Mouse (Mus musculus): ENCODE results near the gene Itga9. TPM values are rescaled to one million over a fixed set of nuclear protein-coding genes. Genes with fewer than 3 reads are reported as not detected.

The Itga9 gene
- polyA plus RNA-seq, 1 experiment from 2014 or later, result 2.6 TPM

GRCm38 (mm10) chr9:118737124-118737523 lies 130.6 kb downstream of the Itga9 start:
- no peaks in the 10 kb centered on the region for H3K36me3 ChIP-seq
- ATAC-seq (ENCODE audit: low FRiP score), result no peak

GRCm38 (mm10) chr9:118737601-118738137 lies 131.2 kb downstream of the Itga9 start:
- Histone ChIP-seq H3K27ac (replicated peaks) (no peak overlapping the region), H3K4me3 (replicated peaks) (no peak overlapping the region), H3K27me3 (replicated peaks) (no peaks in the 10 kb centered on the region), H3K4me2 (no peak overlapping the region), H3K9ac (replicated peaks) (no peak overlapping the region), H3K4me1 (0 out of 2 replicates have a peak, but pooled peaks cover 4% of the 10 kb centered on the region), H3K36me3 (no peaks in the 10 kb centered on the region), H3K9me3 (replicated peaks) (no peaks in the 10 kb centered on the region)
- WGBS, result 59% methylated on average over 9 of the region's 9 CpGs
- no peak for ATAC-seq (ENCODE audit: low FRiP score)

More at GRCm38 (mm10) chr9:118737124-118737523, 130.6 kb downstream of the Itga9 start:
- Histone ChIP-seq H3K9ac (replicated peaks) (no peak overlapping the region), H3K27me3 (replicated peaks) (no peaks in the 10 kb centered on the region), H3K9me3 (replicated peaks) (no peaks in the 10 kb centered on the region), H3K4me3 (replicated peaks) (no peak overlapping the region), H3K4me1 (0 out of 2 replicates have a peak, but pooled peaks cover 4% of the 10 kb centered on the region), H3K4me2 (no peak overlapping the region), H3K27ac (replicated peaks) (no peak overlapping the region)
- 94% methylated on average over 2 of the region's 2 CpGs for WGBS

- no peak overlapping the region for H3K4me2 ChIP-seq
- H3K9ac ChIP-seq (replicated peaks), result no peak overlapping the region
- no peaks in the 10 kb centered on the region for H3K9me3 ChIP-seq (replicated peaks)
- no peaks in the 10 kb centered on the region for H3K27me3 ChIP-seq (replicated peaks)
- H3K4me1 ChIP-seq, result 0 out of 2 replicates have a peak, but pooled peaks cover 4% of the 10 kb centered on the region
- no peak overlapping the region for H3K27ac ChIP-seq (replicated peaks)
- H3K4me3 ChIP-seq (replicated peaks), result no peak overlapping the region
- H3K36me3 ChIP-seq, result no peaks in the 10 kb centered on the region
- 75% methylated on average over 5 of the region's 5 CpGs for WGBS
- ATAC-seq (ENCODE audit: low FRiP score), result no peak
These were observed 131.8 kb downstream of the Itga9 start for GRCm38 (mm10) chr9:118738311-118738710.

GRCm38 (mm10) chr9:118739071-118739470 lies 132.6 kb downstream of the Itga9 start:
- WGBS, result 91% methylated on average over 3 of the region's 3 CpGs
- no peak for ATAC-seq (ENCODE audit: low FRiP score)

GRCm38 (mm10) chr9:118739659-118740058 lies 133.2 kb downstream of the Itga9 start:
- Histone ChIP-seq H3K9me3 (replicated peaks) (no peaks in the 10 kb centered on the region), H3K4me3 (replicated peaks) (no peak overlapping the region), H3K27me3 (replicated peaks) (no peaks in the 10 kb centered on the region), H3K36me3 (no peaks in the 10 kb centered on the region), H3K4me2 (no peak overlapping the region), H3K4me1 (0 out of 2 replicates have a peak, but pooled peaks cover 4% of the 10 kb centered on the region), H3K27ac (replicated peaks) (no peak overlapping the region), H3K9ac (replicated peaks) (no peak overlapping the region)
- WGBS, result 91% methylated on average over 3 of the region's 3 CpGs
- ATAC-seq (ENCODE audit: low FRiP score), result no peak

More at GRCm38 (mm10) chr9:118739071-118739470, 132.6 kb downstream of the Itga9 start:
- Histone ChIP-seq H3K9me3 (replicated peaks) (no peaks in the 10 kb centered on the region), H3K36me3 (no peaks in the 10 kb centered on the region), H3K27ac (replicated peaks) (no peak overlapping the region), H3K4me1 (0 out of 2 replicates have a peak, but pooled peaks cover 4% of the 10 kb centered on the region), H3K27me3 (replicated peaks) (no peaks in the 10 kb centered on the region), H3K9ac (replicated peaks) (no peak overlapping the region), H3K4me2 (no peak overlapping the region), H3K4me3 (replicated peaks) (no peak overlapping the region)

- Histone ChIP-seq H3K9me3 (replicated peaks) (no peaks in the 10 kb centered on the region), H3K27ac (replicated peaks) (no peak overlapping the region), H3K4me2 (no peak overlapping the region), H3K27me3 (replicated peaks) (no peaks in the 10 kb centered on the region), H3K36me3 (no peaks in the 10 kb centered on the region), H3K9ac (replicated peaks) (no peak overlapping the region), H3K4me1 (0 out of 2 replicates have a peak, but pooled peaks cover 4% of the 10 kb centered on the region), H3K4me3 (replicated peaks) (no peak overlapping the region)
- 79% methylated on average over 9 of the region's 9 CpGs for WGBS
- no peak for ATAC-seq (ENCODE audit: low FRiP score)
These were observed 134.8 kb downstream of the Itga9 start for GRCm38 (mm10) chr9:118741268-118741667.

GRCm38 (mm10) chr9:118749335-118749949 lies 143.0 kb downstream of the Itga9 start:
- peaks cover 13% of the 10 kb centered on the region for H3K4me1 ChIP-seq
- H3K27me3 ChIP-seq (replicated peaks), result no peaks in the 10 kb centered on the region
- H3K9me3 ChIP-seq (replicated peaks), result no peaks in the 10 kb centered on the region
- no peak overlapping the region for H3K27ac ChIP-seq (replicated peaks)
- WGBS, result 25% methylated on average over 8 of the region's 8 CpGs
- no peak overlapping the region for H3K4me2 ChIP-seq
- H3K36me3 ChIP-seq, result no peaks in the 10 kb centered on the region
- H3K9ac ChIP-seq (replicated peaks), result no peak overlapping the region
- no peak for ATAC-seq (ENCODE audit: low FRiP score)
- no peak overlapping the region for H3K4me3 ChIP-seq (replicated peaks)

- no peak overlapping the region for H3K4me2 ChIP-seq
- no peaks in the 10 kb centered on the region for H3K36me3 ChIP-seq
- no peak overlapping the region for H3K9ac ChIP-seq (replicated peaks)
- 92% methylated on average over 7 of the region's 7 CpGs for WGBS
- H3K4me3 ChIP-seq (replicated peaks), result no peak overlapping the region
- ATAC-seq (ENCODE audit: low FRiP score), result no peak
- H3K27ac ChIP-seq (replicated peaks), result no peak overlapping the region
- H3K9me3 ChIP-seq (replicated peaks), result no peaks in the 10 kb centered on the region
- no peaks in the 10 kb centered on the region for H3K27me3 ChIP-seq (replicated peaks)
- peaks cover 13% of the 10 kb centered on the region for H3K4me1 ChIP-seq
These were observed 144.3 kb downstream of the Itga9 start for GRCm38 (mm10) chr9:118750828-118751227.

GRCm38 (mm10) chr9:118752376-118752775 lies 145.9 kb downstream of the Itga9 start:
- no peak for ATAC-seq (ENCODE audit: low FRiP score)
- H3K9ac ChIP-seq (replicated peaks), result no peak overlapping the region
- 92% methylated on average over 2 of the region's 2 CpGs for WGBS
- no peak overlapping the region for H3K27ac ChIP-seq (replicated peaks)
- H3K4me3 ChIP-seq (replicated peaks), result no peak overlapping the region
- H3K27me3 ChIP-seq (replicated peaks), result no peaks in the 10 kb centered on the region
- no peaks in the 10 kb centered on the region for H3K36me3 ChIP-seq
- peaks cover 18% of the 10 kb centered on the region for H3K4me1 ChIP-seq
- no peak overlapping the region for H3K4me2 ChIP-seq
- H3K9me3 ChIP-seq (replicated peaks), result no peaks in the 10 kb centered on the region

GRCm38 (mm10) chr9:118759462-118759861 lies 153.0 kb downstream of the Itga9 start:
- Histone ChIP-seq H3K36me3 (no peaks in the 10 kb centered on the region), H3K9ac (replicated peaks) (no peak overlapping the region), H3K27ac (replicated peaks) (no peak overlapping the region), H3K4me3 (replicated peaks) (no peak overlapping the region), H3K4me1 (peaks cover 23% of the 10 kb centered on the region), H3K4me2 (no peak overlapping the region), H3K9me3 (replicated peaks) (no peaks in the 10 kb centered on the region), H3K27me3 (replicated peaks) (no peaks in the 10 kb centered on the region)
- WGBS, result 72% methylated on average over 4 of the region's 4 CpGs
- ATAC-seq (ENCODE audit: low FRiP score), result no peak

- peaks cover 19% of the 10 kb centered on the region for H3K4me1 ChIP-seq
- WGBS, result 41% methylated on average over 8 of the region's 8 CpGs
- no peak for ATAC-seq (ENCODE audit: low FRiP score)
These were observed 155.6 kb downstream of the Itga9 start for GRCm38 (mm10) chr9:118761953-118762590.

GRCm38 (mm10) chr9:118762759-118763158 lies 156.3 kb downstream of the Itga9 start:
- H3K4me3 ChIP-seq (replicated peaks), result no peak overlapping the region
- H3K4me1 ChIP-seq, result peaks cover 22% of the 10 kb centered on the region
- H3K4me2 ChIP-seq, result no peak overlapping the region
- no peaks in the 10 kb centered on the region for H3K27me3 ChIP-seq (replicated peaks)
- no peak overlapping the region for H3K9ac ChIP-seq (replicated peaks)
- ATAC-seq (ENCODE audit: low FRiP score), result no peak
- H3K9me3 ChIP-seq (replicated peaks), result no peaks in the 10 kb centered on the region
- H3K36me3 ChIP-seq, result no peaks in the 10 kb centered on the region
- no peak overlapping the region for H3K27ac ChIP-seq (replicated peaks)
- 41% methylated on average over 7 of the region's 7 CpGs for WGBS

More at GRCm38 (mm10) chr9:118761953-118762590, 155.6 kb downstream of the Itga9 start:
- no peak overlapping the region for H3K4me2 ChIP-seq
- H3K27ac ChIP-seq (replicated peaks), result no peak overlapping the region
- no peak overlapping the region for H3K4me3 ChIP-seq (replicated peaks)
- no peak overlapping the region for H3K9ac ChIP-seq (replicated peaks)
- H3K36me3 ChIP-seq, result no peaks in the 10 kb centered on the region
- no peaks in the 10 kb centered on the region for H3K9me3 ChIP-seq (replicated peaks)
- no peaks in the 10 kb centered on the region for H3K27me3 ChIP-seq (replicated peaks)
